Mouse (Mus musculus) hindbrain, embryonic 14.5 days (tissue): Measurements from ENCODE around the gene Clec11a. TPM values are rescaled to one million over a fixed set of nuclear protein-coding genes. Genes with fewer than 3 reads are reported as not detected.
A peak's percentile ranks its signal among the peaks of the same experiment; 100 is the strongest.

Experiments used
- ATAC-seq: fragments of 200-750 bp; cut with Nextera tagmentation; 2 replicates; pipeline ENCODE4 v1.8.0; 2017; ENCODE audit warnings: moderate number of reproducible peaks, mild to moderate bottlenecking, moderate TSS enrichment, moderate library complexity; ENCODE audit not compliant: low FRiP score
- DNase-seq: peaks from one replicate; pipeline ENCODE4 v3.0.0-alpha.2; 2015; ENCODE audit warnings: low spot score
- H3K27ac ChIP-seq: fragments of 300-500 bp; sonication (generic); 2 replicates; pipeline ENCODE4 v1.5.1; 2014; ENCODE audit warnings: mild to moderate bottlenecking, moderate library complexity
- H3K27me3 ChIP-seq: fragments of 300-500 bp; sonication (generic); 2 replicates; pipeline ENCODE4 v1.6.1; 2014; ENCODE audit warnings: mild to moderate bottlenecking, low read length, mixed read lengths; ENCODE audit not compliant: control insufficient read depth, insufficient read depth
- H3K36me3 ChIP-seq: fragments of 300-500 bp; sonication (generic); replicated peaks from 2 replicates; pipeline ENCODE4 v1.6.1; 2014; ENCODE audit not compliant: control insufficient read depth, insufficient read depth
- H3K4me1 ChIP-seq: fragments of 300-500 bp; sonication (generic); replicated peaks from 2 replicates; pipeline ENCODE4 v1.6.1; 2014; ENCODE audit warnings: antibody characterized with exemption, low read length, mixed read lengths; ENCODE audit not compliant: control insufficient read depth, insufficient read depth
- H3K4me2 ChIP-seq: fragments of 300-500 bp; sonication (generic); replicated peaks from 2 replicates; pipeline ENCODE4 v1.6.1; 2014; ENCODE audit warnings: mild to moderate bottlenecking, moderate library complexity
- H3K4me3 ChIP-seq: fragments of 300-500 bp; sonication (generic); replicated peaks from 2 replicates; pipeline ENCODE4 v1.5.1; 2014; ENCODE audit warnings: mild to moderate bottlenecking, low read length
- H3K9ac ChIP-seq: fragments of 300-500 bp; sonication (generic); 2 replicates; pipeline ENCODE4 v1.6.1; 2014
- H3K9me3 ChIP-seq: fragments of 300-500 bp; sonication (generic); 2 replicates; pipeline ENCODE4 v1.6.1; 2016; ENCODE audit warnings: low read length; ENCODE audit not compliant: control insufficient read depth
- WGBS: fragments of 180-500 bp; shearing (Covaris S2); extraction: QIAGEN DNeasy Blood & Tissue Kit; methylation state at CpG from one replicate; pipeline ENCODE4 v1.1.7; 2014; 5-methylcytosine and 5-hydroxymethylcytosine counted together
- polyA plus RNA-seq: library from polyadenylated mRNA; unstranded; fragments of >200 nt; fragmentation: Nextera tagmentation; extraction: Ambion mirVana; gene quantifications from 2 replicates; pipeline ENCODE4 v1.2.1, GENCODE M21; 2014

Clec11a gene
- polyA plus RNA-seq, 1 experiment from 2014 or later, result 3.7 TPM

DNA sequence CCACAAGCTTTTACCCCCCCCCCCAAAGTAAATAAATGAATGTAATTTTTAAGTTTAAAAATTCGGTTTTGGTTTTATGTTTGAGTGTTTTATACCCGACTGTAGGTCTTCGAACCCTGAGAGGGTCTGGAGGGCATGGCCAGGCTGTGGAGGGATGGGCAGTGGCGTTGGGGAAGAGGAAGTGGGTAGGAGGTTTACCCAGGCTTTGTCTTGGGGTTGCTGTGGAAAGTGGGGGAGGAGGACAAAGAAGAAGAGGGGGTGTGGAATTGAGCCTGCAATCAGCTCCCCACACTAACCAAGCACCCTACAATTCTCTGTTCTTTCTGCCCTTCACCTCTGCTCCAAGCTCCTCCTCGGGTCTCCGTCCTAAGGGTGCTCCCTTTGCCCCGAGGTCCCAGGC is 34.2 kb downstream of the Clec11a start:
- H3K9me3 ChIP-seq, result no peaks in the 10 kb centered on the region
- no peak overlapping the region for H3K4me3 ChIP-seq
- H3K4me1 ChIP-seq, result no peaks in the 10 kb centered on the region
- H3K27ac ChIP-seq, result no peak overlapping the region
- 92% methylated on average over 7 of the region's 7 CpGs for WGBS
- no peaks in the 10 kb centered on the region for H3K27me3 ChIP-seq
- ATAC-seq (no peak), DNase-seq (no peak)
- no peak overlapping the region for H3K9ac ChIP-seq
- no peak overlapping the region for H3K4me2 ChIP-seq
- no peaks in the 10 kb centered on the region for H3K36me3 ChIP-seq

GRCm38 (mm10) chr7:44271309-44271708 is 35.4 kb downstream of the Clec11a start:
- no peak overlapping the region for H3K27ac ChIP-seq
- H3K4me1 ChIP-seq, result no peaks in the 10 kb centered on the region
- peak; percentile 38 for DNase-seq
- H3K9ac ChIP-seq, result no peak overlapping the region
- no peaks in the 10 kb centered on the region for H3K9me3 ChIP-seq
- no peak overlapping the region for H3K4me2 ChIP-seq
- no peaks in the 10 kb centered on the region for H3K36me3 ChIP-seq
- H3K27me3 ChIP-seq, result no peaks in the 10 kb centered on the region
- no peak for ATAC-seq
- H3K4me3 ChIP-seq, result no peak overlapping the region
- WGBS, result 72% methylated on average over 2 of the region's 2 CpGs

- no peaks in the 10 kb centered on the region for H3K36me3 ChIP-seq
- WGBS, result 96% methylated on average over 2 of the region's 2 CpGs
- H3K27ac ChIP-seq, result no peak overlapping the region
- no peaks in the 10 kb centered on the region for H3K9me3 ChIP-seq
- no peak overlapping the region for H3K9ac ChIP-seq
- DNase-seq (no peak), ATAC-seq (no peak)
- H3K27me3 ChIP-seq, result no peaks in the 10 kb centered on the region
- no peak overlapping the region for H3K4me3 ChIP-seq
- no peak overlapping the region for H3K4me2 ChIP-seq
- no peaks in the 10 kb centered on the region for H3K4me1 ChIP-seq
Observed at GRCm38 (mm10) chr7:44269397-44269796, 37.3 kb downstream of the Clec11a start.

DNA sequence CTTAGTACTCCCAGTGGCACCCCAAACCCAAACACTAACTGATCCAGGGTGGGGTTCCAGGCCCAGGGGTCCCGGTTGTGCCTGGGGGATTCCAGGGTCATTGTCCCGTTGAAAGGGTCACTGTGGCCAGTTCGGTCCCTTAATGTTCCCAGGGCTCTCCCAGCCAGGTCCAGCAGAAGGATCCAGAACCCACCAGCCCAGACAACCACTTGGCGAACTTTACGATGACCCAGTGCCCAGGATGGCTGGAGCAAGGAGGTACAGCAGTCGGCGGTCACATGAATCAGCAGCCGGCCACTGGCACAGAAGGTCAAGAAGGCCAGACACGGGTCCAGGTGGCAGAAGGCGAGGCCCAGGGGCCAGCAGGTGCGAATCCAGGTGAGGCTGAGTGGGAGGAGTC is 38.6 kb downstream of the Clec11a start:
- H3K36me3 ChIP-seq, result no peaks in the 10 kb centered on the region
- H3K27ac ChIP-seq, result no peak overlapping the region
- ATAC-seq, result no peak
- 83% methylated on average over 11 of the region's 11 CpGs for WGBS
- DNase-seq, result no peak
- H3K9me3 ChIP-seq, result no peaks in the 10 kb centered on the region
- no peak overlapping the region for H3K4me3 ChIP-seq
- no peaks in the 10 kb centered on the region for H3K27me3 ChIP-seq
- H3K4me2 ChIP-seq, result no peak overlapping the region
- H3K9ac ChIP-seq, result no peak overlapping the region
- H3K4me1 ChIP-seq, result peaks cover 4% of the 10 kb centered on the region

- peak; percentile 83 for ATAC-seq
- no peaks in the 10 kb centered on the region for H3K36me3 ChIP-seq
- H3K27me3 ChIP-seq, result 0 out of 2 replicates have a peak, but pooled peaks cover 3% of the 10 kb centered on the region
- H3K27ac ChIP-seq, result peak overlapping the region; percentile 66
- peaks cover 6% of the 10 kb centered on the region for H3K4me1 ChIP-seq
- H3K4me2 ChIP-seq, result peak overlapping the region; percentile 73
- WGBS, result 1% methylated on average over 34 of the region's 34 CpGs
- DNase-seq, result peak; percentile 100
- peak overlapping the region; percentile 63 for H3K9ac ChIP-seq
- peak overlapping the region; percentile 31 for H3K4me3 ChIP-seq
- H3K9me3 ChIP-seq, result no peaks in the 10 kb centered on the region
Observed at GRCm38 (mm10) chr7:44262791-44263643, 43.7 kb downstream of the Clec11a start.

- H3K4me3 ChIP-seq, result no peak within 1 kb of the TSS
- no peak within 1 kb of the TSS for H3K4me2 ChIP-seq
- H3K36me3 ChIP-seq, result no peaks in the 10 kb centered on the region
- H3K27ac ChIP-seq, result no peak within 1 kb of the TSS
- 0 out of 2 replicates have a peak, but pooled peaks cover 3% of the 10 kb centered on the region for H3K27me3 ChIP-seq
- ATAC-seq (no peak), DNase-seq (no peak)
- no peaks in the 10 kb centered on the region for H3K9me3 ChIP-seq
- no peak within 1 kb of the TSS for H3K9ac ChIP-seq
- H3K4me1 ChIP-seq, result peaks cover 6% of the 10 kb centered on the region
- 49% methylated on average over 5 of the region's 5 CpGs for WGBS
Observed at GRCm38 (mm10) chr7:44261147-44261546, 45.6 kb downstream of the Clec11a start, which contains the start of gene Gm15517. Gene Gm15517 (plus strand): TSS chr7:44261447.

GRCm38 (mm10) chr7:44260410-44260809 is 46.3 kb downstream of the Clec11a start:
- Histone ChIP-seq H3K4me3 (no peak overlapping the region), H3K36me3 (no peaks in the 10 kb centered on the region), H3K27ac (no peak overlapping the region), H3K9me3 (no peaks in the 10 kb centered on the region), H3K4me2 (no peak overlapping the region), H3K9ac (no peak overlapping the region), H3K4me1 (peaks cover 6% of the 10 kb centered on the region), H3K27me3 (0 out of 2 replicates have a peak, but pooled peaks cover 3% of the 10 kb centered on the region)
- WGBS, result 72% methylated on average over 6 of the region's 6 CpGs
- ATAC-seq (no peak), DNase-seq (no peak)

DNA sequence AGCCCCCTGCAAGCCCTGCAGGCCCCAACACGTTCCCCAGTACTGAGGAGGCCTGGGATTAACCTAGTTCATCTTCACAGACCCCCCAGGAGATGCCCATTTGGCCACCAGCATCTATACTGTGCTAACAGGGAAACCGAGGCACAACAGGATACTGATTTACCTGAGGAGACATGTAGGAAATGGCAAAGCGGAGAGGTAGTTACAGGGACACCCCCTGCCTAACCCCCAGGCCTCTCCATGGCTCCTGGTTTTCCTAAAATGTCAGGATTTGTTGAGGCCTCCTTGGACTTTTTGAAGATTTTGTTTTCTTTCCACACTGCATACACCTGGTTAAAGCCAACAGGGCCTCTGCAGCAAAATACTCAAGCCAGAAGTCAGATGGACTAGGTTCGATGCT is 49.4 kb downstream of the Clec11a start, which contains the start of gene Acp4:
Gene Acp4, minus strand, starts transcription at position 101 of the 400 bp plus-strand sequence.
- no peak for ATAC-seq
- Histone ChIP-seq H3K4me2 (no peak within 1 kb of the TSS), H3K4me1 (no peaks in the 10 kb centered on the region; the same call in 1 of the 2 replicates), H3K4me3 (no peak within 1 kb of the TSS), H3K9ac (no peak within 1 kb of the TSS), H3K9me3 (no peaks in the 10 kb centered on the region), H3K27me3 (0 out of 2 replicates have a peak, but pooled peaks cover 3% of the 10 kb centered on the region), H3K27ac (no peak within 1 kb of the TSS), H3K36me3 (peaks cover 25% of the 10 kb centered on the region)
- 77% methylated on average over 4 of the region's 4 CpGs for WGBS
- no peak for DNase-seq

- DNase-seq, result no peak
- Histone ChIP-seq H3K4me1 (no peaks in the 10 kb centered on the region; the same call in 1 of the 2 replicates), H3K36me3 (peaks cover 49% of the 10 kb centered on the region), H3K9ac (no peak overlapping the region), H3K27ac (no peak overlapping the region), H3K4me2 (no peak overlapping the region), H3K4me3 (no peak overlapping the region), H3K9me3 (no peaks in the 10 kb centered on the region), H3K27me3 (no peaks in the 10 kb centered on the region)
- no peak for ATAC-seq
- WGBS, result 83% methylated on average over 6 of the region's 6 CpGs
Observed at GRCm38 (mm10) chr7:44254930-44255329, 51.8 kb downstream of the Clec11a start.
